Comparison of ENCODE assay signal across 9 mouse cellular contexts in genomic region chr9:107706781-107707211, GRCm38 (mm10). TPM values are rescaled to one million over a fixed set of nuclear protein-coding genes. Genes with fewer than 3 reads are reported as not detected.
DNase-seq lines count a peak whose midpoint lies in the region; ATAC-seq and TF ChIP-seq lines count a peak whose summit lies in the region.
"Had no signal": no experiment of that assay in that cellular context is flagged by ENCODE, and none has a peak within 500 bp of the region (broad histone marks: within the 10 kb centered on the region; RNA-seq: fewer than 3 reads in every experiment).

No protein-coding gene starts in this region.

- H3K4me3 ChIP-seq in lung, adult 2 months (replicated peaks; ENCODE audit: extremely low read depth, low read depth, low read length): peak overlapping the region; percentile 87
- H3K4me3 ChIP-seq in forebrain, embryonic 14.5 days (ENCODE audit: low read depth, low read length): peak overlapping the region; percentile 68
- peak overlapping the region; percentile 77 for H3K4me3 ChIP-seq in stomach, postnatal 0 days (ENCODE audit: low read depth, low read length)

- 11% methylated on average over 14 of the region's 14 CpGs for WGBS in lung, adult 2 months
- WGBS in forebrain, embryonic 14.5 days: 5% methylated on average over 14 of the region's 14 CpGs
- WGBS in stomach, postnatal 0 days: 11% methylated on average over 14 of the region's 14 CpGs

- H3K9ac ChIP-seq in forebrain, embryonic 14.5 days (ENCODE audit: low read length): peak overlapping the region; percentile 88
- peak overlapping the region; percentile 88 for H3K9ac ChIP-seq in stomach, postnatal 0 days (ENCODE audit: low read length)

- peak overlapping the region; percentile 81; the same call in 1 of the 2 replicates for H3K27ac ChIP-seq in forebrain, embryonic 14.5 days (ENCODE audit: low read depth, low read length)
- peak overlapping the region; percentile 92 for H3K27ac ChIP-seq in stomach, postnatal 0 days (replicated peaks)

- H3K27me3 ChIP-seq in forebrain, embryonic 14.5 days (replicated peaks; ENCODE audit: control insufficient read depth, insufficient read depth, low read length): peaks cover 11% of the 10 kb centered on the region; the same call in 1 of the 2 replicates
- no peaks in the 10 kb centered on the region for H3K27me3 ChIP-seq in stomach, postnatal 0 days (ENCODE audit: control insufficient read depth, insufficient read depth, low read length)

- peak overlapping the region; percentile 94 for H3K4me2 ChIP-seq in forebrain, embryonic 14.5 days (ENCODE audit: low read length)
- peak overlapping the region; percentile 96 for H3K4me2 ChIP-seq in stomach, postnatal 0 days (replicated peaks; ENCODE audit: low read depth)

- no peak for TF ChIP-seq POLR2A in lung, adult 2 months (IDR thresholded peaks at IDR 0.05; ENCODE audit: borderline replicate concordance, extremely low read depth, low read depth, low read length)

- peaks cover 22% of the 10 kb centered on the region for H3K4me1 ChIP-seq in lung, adult 2 months (ENCODE audit: control insufficient read depth, insufficient read depth, low read length)
- H3K4me1 ChIP-seq in forebrain, embryonic 14.5 days (ENCODE audit: control insufficient read depth, insufficient read depth, low read length): peaks cover 33% of the 10 kb centered on the region
- peaks cover 26% of the 10 kb centered on the region for H3K4me1 ChIP-seq in stomach, postnatal 0 days (replicated peaks; ENCODE audit: control insufficient read depth, insufficient read depth)

- no peak for DNase-seq in lung, adult 2 months
- no peak for DNase-seq in lung, postnatal 14 days
- peak; percentile 55 for DNase-seq in forebrain, embryonic 14.5 days (ENCODE audit: low spot score)
- DNase-seq in liver: peak; percentile 29
- DNase-seq in stomach, postnatal 0 days (ENCODE audit: low spot score): peak; percentile 61
- no peak for DNase-seq in thymus, postnatal 36 days
- DNase-seq: thymus, postnatal 14 days had no signal

- TF ChIP-seq CTCF in lung, adult 2 months (IDR thresholded peaks at IDR 0.05; ENCODE audit: insufficient read depth, low read length): no peak
- no peak for TF ChIP-seq CTCF in stomach, postnatal 0 days (IDR thresholded peaks at IDR 0.05; ENCODE audit: low read depth)

- ATAC-seq in forebrain, embryonic 14.5 days: peak; percentile 11; the same call in 1 of the 2 replicates
- no peak for ATAC-seq in stomach, postnatal 0 days (ENCODE audit: low FRiP score, low TSS enrichment)
- ATAC-seq in erythroid progenitor cell, adult 5-6 weeks (replicated peaks; ENCODE audit: low FRiP score, poor library complexity, severe bottlenecking): no peak
- ATAC-seq in monocyte, adult 5-6 weeks (replicated peaks; ENCODE audit: insufficient number of reproducible peaks, low FRiP score, low TSS enrichment, poor library complexity, severe bottlenecking): no peak

- no peak for TF ChIP-seq EP300 in stomach, postnatal 0 days (optimal IDR thresholded peaks at IDR 0.05)

- H3K36me3 ChIP-seq in forebrain, embryonic 14.5 days (ENCODE audit: control insufficient read depth, insufficient read depth, low read length): peaks cover 19% of the 10 kb centered on the region
- no peaks in the 10 kb centered on the region; the same call in 1 of the 2 replicates for H3K36me3 ChIP-seq in stomach, postnatal 0 days (ENCODE audit: control insufficient read depth, insufficient read depth, low read length)

- no peaks in the 10 kb centered on the region for H3K9me3 ChIP-seq in forebrain, embryonic 14.5 days (replicated peaks; ENCODE audit: control insufficient read depth, low read length)
- no peaks in the 10 kb centered on the region for H3K9me3 ChIP-seq in stomach, postnatal 0 days (ENCODE audit: control insufficient read depth, low read length)

RNA-seq across cellular contexts. Expression of gene Sema3f, which starts 3.5 kb away (rescaled TPM):
- 318 and 413 TPM in 2 replicates for polyA plus RNA-seq in lung, adult 2 months (2012; rRNA removed)
- 7.4 and 12.2 TPM in 2 replicates for polyA plus RNA-seq in forebrain, embryonic 14.5 days (2014; fragmentation: Nextera tagmentation; extraction: Ambion mirVana)
- polyA plus RNA-seq in stomach, postnatal 0 days (2015; fragmentation: Nextera tagmentation; extraction: Ambion mirVana): 11.7 and 15.1 TPM in 2 replicates
- not detected in 2 replicates for total RNA-seq in erythroid progenitor cell, adult 5-6 weeks (2015; ENCODE audit: low replicate concordance)
- total RNA-seq in erythroid progenitor cell, adult 5-6 weeks (2017; ENCODE audit: low replicate concordance): not detected in 2 replicates
- total RNA-seq in monocyte, adult 5-6 weeks (2017): not detected in 3 replicates

RNA-seq across cellular contexts. Expression of gene Gnat1, which starts 27.3 kb away (rescaled TPM):
- polyA plus RNA-seq in lung, adult 2 months (2012; rRNA removed): 0.09 and 0.20 TPM in 2 replicates
- 0.28 and 0.66 TPM in 2 replicates for polyA plus RNA-seq in forebrain, embryonic 14.5 days (2014; fragmentation: Nextera tagmentation; extraction: Ambion mirVana)
- 2.1 and 2.9 TPM in 2 replicates for polyA plus RNA-seq in stomach, postnatal 0 days (2015; fragmentation: Nextera tagmentation; extraction: Ambion mirVana)
- not detected in 2 replicates for total RNA-seq in erythroid progenitor cell, adult 5-6 weeks (2015; ENCODE audit: low replicate concordance)
- 1.9 TPM in 1 of 2 replicates, not detected in the other for total RNA-seq in erythroid progenitor cell, adult 5-6 weeks (2017; ENCODE audit: low replicate concordance)
- 1.8 TPM in 1 of 3 replicates, not detected in the others for total RNA-seq in monocyte, adult 5-6 weeks (2017)

RNA-seq across cellular contexts. Expression of gene Slc38a3, which starts 37.5 kb away (rescaled TPM):
- polyA plus RNA-seq in lung, adult 2 months (2012; rRNA removed): 1.8 and 16.1 TPM in 2 replicates
- polyA plus RNA-seq in forebrain, embryonic 14.5 days (2014; fragmentation: Nextera tagmentation; extraction: Ambion mirVana): 32.8 and 32.9 TPM in 2 replicates
- 0.95 and 1.1 TPM in 2 replicates for polyA plus RNA-seq in stomach, postnatal 0 days (2015; fragmentation: Nextera tagmentation; extraction: Ambion mirVana)
- not detected in 2 replicates for total RNA-seq in erythroid progenitor cell, adult 5-6 weeks (2015; ENCODE audit: low replicate concordance)
- total RNA-seq in erythroid progenitor cell, adult 5-6 weeks (2017; ENCODE audit: low replicate concordance): not detected in 2 replicates
- total RNA-seq in monocyte, adult 5-6 weeks (2017): not detected in 3 replicates

Comparison
In these comparisons a context has a peak if more than half of its experiments do, and no peak if none do; other contexts are left out.
1. DNase-seq: peak in forebrain, embryonic 14.5 days (single experiment), liver (single experiment) and stomach, postnatal 0 days (single experiment); none in lung, adult 2 months (single experiment), lung, postnatal 14 days (single experiment) and thymus, postnatal 36 days (0 of 2).
2. RNA of gene Sema3f, which starts 3.5 kb away (polyA plus RNA-seq): 318 to 413 TPM in lung, adult 2 months; 11.7 to 15.1 TPM in stomach, postnatal 0 days and 7.4 to 12.2 TPM in forebrain, embryonic 14.5 days; every median in the first group is over 10 times any median in the second.
3. Peak in every context shown above with its lines, with median percentiles within 50 percentile points of each other: H3K4me3 ChIP-seq.